Mouse (Mus musculus) liver, embryonic 14.5 days (tissue): ENCODE measurements at regions not wholly inside any gene's neighbourhood (a gene's known extent, or its start where the extent isn't known, plus 50 kb on each side); places are given as distances from the start of the nearest gene placed in this dataset.

ENCODE experiments used
- ATAC-seq: fragments of 200-750 bp; cut with Nextera tagmentation; 2 replicates; pipeline ENCODE4 v1.8.0; 2017; ENCODE audit warnings: moderate number of reproducible peaks, mild to moderate bottlenecking, moderate library complexity; ENCODE audit not compliant: insufficient read depth
- DNase-seq, 3 experiments: peaks; one replicate each; pipeline ENCODE4 v3.0.0-alpha.2; 2012 to 2013; ENCODE audit warnings: low read depth in 3 of 3, low spot score in 3 of 3
- H3K27ac ChIP-seq: fragments of 300-500 bp; sonication (generic); 2 replicates; pipeline ENCODE4 v1.5.1; 2014; ENCODE audit warnings: moderate library complexity, mild to moderate bottlenecking, control low read depth, inconsistent platforms
- H3K27me3 ChIP-seq: fragments of 300-500 bp; sonication (generic); 2 replicates; pipeline ENCODE4 v1.6.1; 2014; ENCODE audit warnings: mild to moderate bottlenecking, low read length, moderate library complexity; ENCODE audit not compliant: control insufficient read depth, insufficient read depth
- H3K36me3 ChIP-seq: fragments of 300-500 bp; sonication (generic); replicated peaks from 2 replicates; pipeline ENCODE4 v1.6.1; 2014; ENCODE audit warnings: low read depth; ENCODE audit not compliant: control insufficient read depth, insufficient read depth
- H3K4me1 ChIP-seq, 2 experiments: fragments of 200-500 bp in 1 of 2; fragments of 300-500 bp in 1 of 2; sonication (generic) in 1 of 2; replicated peaks; 2 replicates each; pipeline ENCODE4 v1.6.1; 2012 to 2014; ENCODE audit warnings: antibody characterized with exemption in 1 of 2, inconsistent platforms in 1 of 2, low read length in 1 of 2; ENCODE audit not compliant: control insufficient read depth in 2 of 2, insufficient read depth in 2 of 2
- H3K4me2 ChIP-seq: fragments of 300-500 bp; sonication (generic); 2 replicates; pipeline ENCODE4 v1.6.1; 2014; ENCODE audit warnings: low read depth, mild to moderate bottlenecking, control low read depth, moderate library complexity
- H3K4me3 ChIP-seq, 2 experiments: fragments of 200-500 bp in 1 of 2; fragments of 300-500 bp in 1 of 2; sonication (generic) in 1 of 2; 2 replicates each; pipeline ENCODE4 v1.5.1; 2012 to 2014; ENCODE audit warnings: low read depth in 2 of 2, low read length in 2 of 2, mild to moderate bottlenecking in 2 of 2, control low read depth in 1 of 2, inconsistent platforms in 1 of 2, moderate library complexity in 1 of 2; ENCODE audit not compliant: insufficient read depth in 1 of 2
- H3K9ac ChIP-seq: fragments of 300-500 bp; sonication (generic); replicated peaks from 2 replicates; pipeline ENCODE4 v1.6.1; 2014; ENCODE audit warnings: mild to moderate bottlenecking, control low read depth, moderate library complexity
- H3K9me3 ChIP-seq: fragments of 300-500 bp; sonication (generic); 2 replicates; pipeline ENCODE4 v1.6.1; 2016; ENCODE audit warnings: low read length, mixed read lengths; ENCODE audit not compliant: control insufficient read depth
- CTCF ChIP-seq: IDR thresholded peaks from 2 replicates; pipeline ENCODE4 v1.5.1; 2016; ENCODE audit warnings: antibody characterized with exemption, low read depth, control low read depth
- EP300 ChIP-seq: IDR thresholded peaks from 2 replicates; pipeline ENCODE4 v1.6.1; 2016; ENCODE audit warnings: antibody characterized with exemption, low read depth
- WGBS: fragments of 180-500 bp; shearing (Covaris S2); extraction: QIAGEN DNeasy Blood & Tissue Kit; methylation state at CpG from one replicate; pipeline ENCODE4 v1.1.7; 2014; ENCODE audit not compliant: insufficient replicate concordance; 5-methylcytosine and 5-hydroxymethylcytosine counted together

- no peaks in the 10 kb centered on the region for H3K27me3 ChIP-seq
- H3K4me1 ChIP-seq, result no peaks in the 10 kb centered on the region
- H3K27ac ChIP-seq, result no peak overlapping the region
- DNase-seq (no peak), ATAC-seq (no peak)
- no peak overlapping the region for H3K9ac ChIP-seq
- WGBS, result 8% methylated on average over 37 of the region's 37 CpGs
- no peaks in the 10 kb centered on the region for H3K9me3 ChIP-seq
- H3K36me3 ChIP-seq, result no peaks in the 10 kb centered on the region
- H3K4me2 ChIP-seq, result no peak overlapping the region
- TF ChIP-seq EP300 (no peak), CTCF (no peak)
- H3K4me3 ChIP-seq, result no peak overlapping the region
Measured at GRCm38 (mm10) chr1:112416350-112417083, 551.8 kb upstream of the Dsel start.

- Histone ChIP-seq H3K27me3 (no peaks in the 10 kb centered on the region), H3K4me3 (no peak overlapping the region), H3K9me3 (no peaks in the 10 kb centered on the region), H3K27ac (no peak overlapping the region), H3K4me2 (no peak overlapping the region), H3K9ac (no peak overlapping the region), H3K36me3 (no peaks in the 10 kb centered on the region), H3K4me1 (no peaks in the 10 kb centered on the region)
- ATAC-seq, result no peak
- no peak for DNase-seq
- TF ChIP-seq CTCF (peak; percentile 69), EP300 (no peak)
- WGBS, result 27% methylated on average over 3 of the region's 3 CpGs
Measured at GRCm38 (mm10) chr1:112388807-112389206, 524.1 kb upstream of the Dsel start.

- Histone ChIP-seq H3K4me2 (no peak overlapping the region), H3K36me3 (no peaks in the 10 kb centered on the region), H3K4me1 (no peaks in the 10 kb centered on the region), H3K27ac (no peak overlapping the region), H3K9me3 (no peaks in the 10 kb centered on the region), H3K9ac (no peak overlapping the region), H3K4me3 (no peak overlapping the region), H3K27me3 (no peaks in the 10 kb centered on the region)
- no peak for DNase-seq
- WGBS, result 28% methylated on average over 1 of the region's 1 CpGs
- TF ChIP-seq CTCF (no peak), EP300 (no peak)
- no peak for ATAC-seq
Measured at GRCm38 (mm10) chr1:112384015-112384414, 519.3 kb upstream of the Dsel start.

GRCm38 (mm10) chr1:112379651-112380264 lies 515.0 kb upstream of the Dsel start:
- Histone ChIP-seq H3K4me1 (no peaks in the 10 kb centered on the region), H3K4me3 (no peak overlapping the region), H3K27me3 (no peaks in the 10 kb centered on the region), H3K36me3 (no peaks in the 10 kb centered on the region), H3K9ac (no peak overlapping the region), H3K4me2 (no peak overlapping the region), H3K27ac (no peak overlapping the region), H3K9me3 (no peaks in the 10 kb centered on the region)
- 20% methylated on average over 2 of the region's 2 CpGs for WGBS
- no peak for TF ChIP-seq EP300
- ATAC-seq, result no peak
- DNase-seq, result no peak

- H3K27ac ChIP-seq, result no peak overlapping the region
- H3K4me3 ChIP-seq, result no peak overlapping the region
- H3K36me3 ChIP-seq, result no peaks in the 10 kb centered on the region
- no peak for TF ChIP-seq EP300
- TF ChIP-seq CTCF, result peak; percentile 53
- H3K9ac ChIP-seq, result no peak overlapping the region
- H3K9me3 ChIP-seq, result no peaks in the 10 kb centered on the region
- no peak for DNase-seq
- 11% methylated on average over 2 of the region's 2 CpGs for WGBS
- no peaks in the 10 kb centered on the region for H3K27me3 ChIP-seq
- H3K4me1 ChIP-seq, result no peaks in the 10 kb centered on the region
- H3K4me2 ChIP-seq, result no peak overlapping the region
- ATAC-seq, result no peak
Measured at GRCm38 (mm10) chr1:112378660-112379059, 513.9 kb upstream of the Dsel start.
